Mouse (Mus musculus) embryo, embryonic 11 days (tissue): ENCODE results near the gene B4galt3.
"Not testable (repeated sequence)": the region's sequence is repeated elsewhere in the genome, so short reads cannot be mapped to it uniquely, and the experiment has no call there.

Experiments used
- DNase-seq: peaks from one replicate; pipeline ENCODE4 v3.0.0-alpha.2; 2015

The B4galt3 gene

GRCm38 (mm10) chr1:171286517-171286916 is 16.4 kb downstream of the B4galt3 start:
- no peak for DNase-seq

DNA sequence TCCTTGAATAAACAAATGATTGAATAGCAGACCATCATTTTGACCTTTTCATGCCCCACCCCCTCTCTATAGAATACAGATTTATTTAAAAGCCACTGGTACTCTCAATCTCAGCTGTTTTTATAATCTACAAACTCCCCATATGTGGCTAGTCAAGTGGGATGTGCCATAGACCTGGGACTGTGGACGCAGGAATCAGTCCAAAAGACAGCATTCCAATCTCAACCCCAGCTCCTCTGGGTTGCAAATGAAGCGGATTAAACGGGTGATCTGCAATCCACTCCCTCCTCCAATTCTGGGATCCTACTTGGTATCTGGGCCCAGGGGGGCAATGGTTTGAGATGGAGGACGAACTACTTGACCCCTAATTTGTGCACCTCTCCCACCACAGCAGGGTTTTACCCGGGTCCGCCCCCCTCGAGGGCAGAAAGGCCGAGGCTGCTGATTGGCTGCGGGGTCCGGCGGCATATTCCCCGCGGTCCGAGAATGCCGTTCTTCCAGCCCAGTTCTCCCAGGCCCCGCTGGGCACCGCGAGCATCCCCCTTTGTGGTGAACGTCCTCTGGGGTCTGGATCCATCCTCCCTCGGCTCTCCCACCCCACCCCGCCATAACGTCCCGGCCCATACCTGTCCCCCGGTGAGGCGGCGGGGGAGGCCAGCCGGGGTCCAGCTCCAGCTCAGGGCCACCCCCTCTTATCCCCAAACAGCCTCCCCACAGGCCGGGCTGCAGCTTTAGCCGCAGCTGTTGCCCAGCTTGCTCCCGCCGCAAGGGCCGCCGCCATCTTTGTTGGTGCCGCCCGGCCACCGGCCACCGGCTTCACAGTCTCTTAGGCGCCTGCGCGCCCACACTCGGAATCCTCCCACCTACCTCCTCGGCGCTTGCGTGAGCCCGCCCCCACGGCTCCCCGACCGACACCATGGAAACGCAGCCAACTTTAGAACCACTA is 17.3 kb downstream of the B4galt3 start, which contains the start of gene Usp21:
Gene Usp21 (minus strand): TSS at position 856 of the 946 bp plus-strand sequence.
- DNase-seq, result peak; percentile 97

DNA sequence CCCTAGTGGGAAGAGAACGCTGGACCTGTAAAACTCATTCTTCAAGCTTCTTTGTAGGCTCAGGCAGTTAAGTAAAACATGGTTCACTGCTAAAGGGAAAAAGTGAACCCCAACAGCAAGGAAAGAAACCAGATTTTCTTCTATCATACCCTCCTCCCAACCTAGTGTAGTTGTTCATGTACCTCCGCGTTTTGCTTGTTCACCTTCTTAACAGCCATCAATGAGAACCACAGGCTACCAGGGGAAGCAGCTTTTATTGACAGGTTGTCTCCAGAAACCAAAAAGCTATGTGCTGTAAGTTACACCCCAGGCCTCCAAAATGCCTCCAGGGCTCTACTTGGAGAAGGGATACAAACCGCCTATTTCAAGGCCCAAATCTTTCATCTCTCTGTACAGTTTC is 18.2 kb downstream of the B4galt3 start:
- DNase-seq, result no peak

- DNase-seq, result no peak
Measured at GRCm38 (mm10) chr1:171293351-171293750, 23.2 kb downstream of the B4galt3 start.

- peak; percentile 22 for DNase-seq
Measured at GRCm38 (mm10) chr1:171293906-171294297, 23.8 kb downstream of the B4galt3 start.

DNA sequence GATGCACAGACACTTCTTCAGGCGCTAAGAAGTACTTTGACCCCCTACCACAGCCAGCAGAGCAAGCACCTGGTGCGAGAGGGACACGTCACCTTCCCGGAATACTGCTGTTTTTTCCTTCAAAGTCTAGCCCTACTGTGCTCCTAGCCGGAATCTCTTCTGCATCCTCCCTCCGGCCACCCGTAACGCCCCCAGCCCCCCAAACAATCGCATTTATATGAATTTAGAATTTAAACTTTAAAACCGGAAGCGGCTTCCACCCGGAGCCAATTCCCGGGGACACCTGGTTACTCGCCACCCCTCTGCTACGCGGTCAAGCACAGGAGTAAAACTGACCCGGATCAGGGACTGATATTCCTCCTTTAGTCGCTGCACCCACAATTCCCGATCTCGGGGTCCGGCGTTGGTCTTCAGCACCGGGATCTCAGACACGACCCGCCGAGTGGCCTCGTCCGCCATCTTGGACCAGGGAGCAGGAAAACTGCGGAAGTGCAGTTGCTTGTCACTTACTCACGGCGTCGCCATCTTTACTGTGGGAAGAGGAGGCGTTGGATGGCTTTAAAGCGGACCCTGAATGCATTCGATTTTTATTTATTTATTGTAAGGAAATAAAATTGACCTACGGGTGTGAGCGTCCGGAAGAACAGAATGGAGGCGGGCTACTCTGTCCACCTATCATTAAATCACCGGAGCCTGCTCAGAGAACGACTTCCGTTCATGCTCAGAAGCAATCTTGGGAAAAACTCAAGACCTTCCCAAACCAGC is 24.4 kb downstream of the B4galt3 start, which contains the start of gene Ufc1:
Gene Ufc1 (minus strand): TSS at position 727 of the 765 bp plus-strand sequence.
- DNase-seq, result peak; percentile 92

DNA sequence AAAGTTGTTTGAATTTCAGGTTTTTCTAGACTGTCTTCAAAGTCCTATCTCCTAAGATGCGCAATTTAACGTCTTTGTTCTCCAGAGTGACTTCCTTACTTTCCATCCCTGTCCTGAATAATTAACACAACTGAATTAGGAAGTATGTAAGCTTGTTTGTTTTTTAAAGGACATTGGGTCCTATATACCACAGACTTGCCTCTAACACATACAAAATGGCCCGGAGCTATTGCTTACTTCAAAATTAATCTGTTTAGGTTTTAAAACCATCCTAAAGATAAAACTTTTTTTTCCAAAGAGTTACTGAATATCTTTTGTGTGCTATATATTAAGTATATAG is 24.9 kb downstream of the B4galt3 start:
- DNase-seq, result no peak

- no peak for DNase-seq
Measured at GRCm38 (mm10) chr1:171298226-171298625, 28.1 kb downstream of the B4galt3 start.

DNA sequence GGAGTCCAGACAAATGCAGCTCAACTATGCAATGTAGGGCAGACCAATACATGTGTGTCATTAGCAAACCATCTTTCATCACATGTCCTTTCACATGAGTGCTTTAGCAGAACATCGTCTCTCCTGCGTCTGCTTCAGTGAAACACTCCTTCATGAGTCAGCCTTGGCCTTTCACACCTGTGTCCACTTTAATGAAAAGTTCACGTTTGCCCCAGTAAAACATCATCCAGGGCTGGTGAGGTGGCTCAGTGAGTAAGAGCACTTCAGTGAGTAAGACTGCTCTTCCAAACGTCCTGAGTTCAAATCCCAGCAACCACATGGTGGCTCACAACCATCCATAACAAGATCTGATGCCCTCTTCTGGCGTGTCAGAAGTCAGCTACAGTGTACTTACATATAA is 36.0 kb downstream of the B4galt3 start:
- DNase-seq, result not testable (repeated sequence)

GRCm38 (mm10) chr1:171309321-171309720 is 39.2 kb downstream of the B4galt3 start:
- no peak for DNase-seq

DNA sequence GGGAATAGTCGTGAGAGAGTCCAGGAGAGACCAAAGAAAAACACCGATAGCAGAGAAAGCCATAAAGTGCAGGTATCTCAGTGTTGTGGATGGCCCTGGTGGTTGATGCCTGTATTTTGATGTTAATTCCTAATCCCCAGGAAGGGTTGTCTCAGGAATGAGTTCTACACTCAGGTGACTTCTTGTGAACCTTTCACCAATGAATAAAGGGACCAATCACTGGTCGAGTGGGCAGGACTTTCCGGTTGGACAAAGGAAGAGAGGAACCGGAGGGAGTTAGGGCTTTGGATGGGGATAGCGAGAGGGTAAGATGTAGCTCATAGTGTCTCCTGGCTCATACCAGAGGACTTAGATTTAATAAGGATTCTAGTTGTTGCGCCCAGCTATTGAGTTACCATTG is 49.6 kb downstream of the B4galt3 start:
- DNase-seq, result no peak

GRCm38 (mm10) chr1:171320151-171320550 is 50.0 kb downstream of the B4galt3 start:
- DNase-seq, result no peak

GRCm38 (mm10) chr1:171321415-171321814 is 51.3 kb downstream of the B4galt3 start:
- peak; percentile 60 for DNase-seq

DNA sequence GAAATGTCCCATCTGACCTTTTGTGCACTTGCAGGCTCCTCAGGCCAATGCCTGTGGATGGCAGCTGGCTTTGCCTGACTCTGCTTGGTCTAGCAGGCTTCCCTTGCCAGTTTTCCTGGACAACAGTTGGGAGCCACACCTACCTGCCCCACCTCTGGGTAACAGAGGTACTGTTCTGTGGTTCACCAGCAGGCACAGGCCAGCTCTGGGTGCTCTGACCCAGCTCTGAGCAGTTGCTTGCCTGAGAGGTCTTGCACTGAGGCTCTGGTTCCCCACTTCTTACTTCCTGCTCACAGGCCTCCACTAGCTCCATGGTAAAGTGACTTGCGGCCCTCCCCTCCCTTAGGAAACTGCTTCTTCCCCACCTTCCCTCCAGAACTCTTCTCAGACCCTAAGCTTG is 51.9 kb downstream of the B4galt3 start:
- DNase-seq, result no peak

- DNase-seq, result no peak
Measured at GRCm38 (mm10) chr1:171325571-171325970, 55.4 kb downstream of the B4galt3 start.
